Mouse (Mus musculus): ENCODE results near the gene Gabarapl1.
"Not testable (repeated sequence)": the region's sequence is repeated elsewhere in the genome, so short reads cannot be mapped to it uniquely, and the experiment has no call there.

Gabarapl1 gene

GRCm38 (mm10) chr6:129532942-129533860 lies at the start of gene Gabarapl1:
Gene Gabarapl1, plus strand, starts transcription at chr6:129533160.
- DNase-seq (ENCODE audit: extremely low spot score, low spot score) = peak; percentile 68

GRCm38 (mm10) chr6:129494924-129495323 lies 38.0 kb upstream of the Gabarapl1 start:
- DNase-seq (ENCODE audit: extremely low spot score, low spot score) = no peak

GRCm38 (mm10) chr6:129497345-129498218 lies 35.4 kb upstream of the Gabarapl1 start:
- DNase-seq (ENCODE audit: extremely low spot score, low spot score) = no peak

- DNase-seq (ENCODE audit: extremely low spot score, low spot score) = not testable (repeated sequence)
These were observed 33.4 kb upstream of the Gabarapl1 start for GRCm38 (mm10) chr6:129499516-129499915.

- no peak for DNase-seq (ENCODE audit: extremely low spot score, low spot score)
These were observed 29.5 kb upstream of the Gabarapl1 start for GRCm38 (mm10) chr6:129503471-129503870.

GRCm38 (mm10) chr6:129507024-129507423 lies 25.9 kb upstream of the Gabarapl1 start, which contains the start of gene Olr1:
Gene Olr1, minus strand, starts transcription at chr6:129507165.
- no peak for DNase-seq (ENCODE audit: extremely low spot score, low spot score)

GRCm38 (mm10) chr6:129510120-129510911 lies 22.6 kb upstream of the Gabarapl1 start:
- no peak for DNase-seq (ENCODE audit: extremely low spot score, low spot score)

GRCm38 (mm10) chr6:129512367-129512766 lies 20.6 kb upstream of the Gabarapl1 start, which contains the start of gene Tmem52b:
Gene Tmem52b, plus strand, starts transcription at chr6:129512555.
- no peak for DNase-seq (ENCODE audit: extremely low spot score, low spot score)

GRCm38 (mm10) chr6:129512868-129513267 lies 20.1 kb upstream of the Gabarapl1 start:
- DNase-seq (ENCODE audit: extremely low spot score, low spot score) = no peak

- no peak for DNase-seq (ENCODE audit: extremely low spot score, low spot score)
These were observed 19.6 kb upstream of the Gabarapl1 start for GRCm38 (mm10) chr6:129513409-129513808.

GRCm38 (mm10) chr6:129514376-129514775 lies 18.6 kb upstream of the Gabarapl1 start:
- DNase-seq (ENCODE audit: extremely low spot score, low spot score) = no peak

- no peak for DNase-seq (ENCODE audit: extremely low spot score, low spot score)
These were observed 17.9 kb upstream of the Gabarapl1 start for GRCm38 (mm10) chr6:129515068-129515467.

- DNase-seq (ENCODE audit: extremely low spot score, low spot score) = no peak
These were observed 16.6 kb upstream of the Gabarapl1 start for GRCm38 (mm10) chr6:129516388-129516787.

- no peak for DNase-seq (ENCODE audit: extremely low spot score, low spot score)
These were observed 15.1 kb upstream of the Gabarapl1 start for GRCm38 (mm10) chr6:129517752-129518408.

GRCm38 (mm10) chr6:129526069-129526468 lies 6.9 kb upstream of the Gabarapl1 start:
- DNase-seq (ENCODE audit: extremely low spot score, low spot score) = no peak

- DNase-seq (ENCODE audit: extremely low spot score, low spot score) = no peak
These were observed 5.5 kb upstream of the Gabarapl1 start for GRCm38 (mm10) chr6:129527416-129527815.

- DNase-seq (ENCODE audit: extremely low spot score, low spot score) = no peak
These were observed 3.4 kb upstream of the Gabarapl1 start for GRCm38 (mm10) chr6:129529605-129530004.

- no peak for DNase-seq (ENCODE audit: extremely low spot score, low spot score)
These were observed 2.7 kb upstream of the Gabarapl1 start for GRCm38 (mm10) chr6:129530261-129530660.

GRCm38 (mm10) chr6:129532556-129532941 lies 411 bp upstream of the Gabarapl1 start:
- peak; percentile 28 for DNase-seq (ENCODE audit: extremely low spot score, low spot score)

GRCm38 (mm10) chr6:129534057-129534456 lies 1.1 kb downstream of the Gabarapl1 start:
- DNase-seq (ENCODE audit: extremely low spot score, low spot score) = peak; percentile 20

Data from neural tube, embryonic 10.5 days (tissue).